Mouse (Mus musculus) forebrain, embryonic 14.5 days (tissue): ENCODE results near the gene Ppp1r14d. TPM values are rescaled to one million over a fixed set of nuclear protein-coding genes. Genes with fewer than 3 reads are reported as not detected.

Source experiments
- ATAC-seq: fragments of 200-750 bp; cut with Nextera tagmentation; 2 replicates; pipeline ENCODE4 v1.8.0; 2017; ENCODE audit warnings: mild to moderate bottlenecking, moderate library complexity
- DNase-seq: peaks from one replicate; pipeline ENCODE4 v3.0.0-alpha.2; 2015; ENCODE audit warnings: low spot score
- H3K27ac ChIP-seq: fragments of 300-500 bp; sonication (generic); 2 replicates; pipeline ENCODE4 v1.5.1; 2014; ENCODE audit warnings: low read depth, mild to moderate bottlenecking, control low read depth, low read length, moderate library complexity
- H3K27me3 ChIP-seq: fragments of 300-500 bp; sonication (generic); replicated peaks from 2 replicates; pipeline ENCODE4 v1.6.1; 2014; ENCODE audit warnings: low read length, control low read depth, mixed read lengths; ENCODE audit not compliant: control insufficient read depth, insufficient read depth
- H3K36me3 ChIP-seq: fragments of 300-500 bp; sonication (generic); 2 replicates; pipeline ENCODE4 v1.6.1; 2014; ENCODE audit warnings: low read length, control low read depth; ENCODE audit not compliant: control insufficient read depth, insufficient read depth
- H3K4me1 ChIP-seq: fragments of 300-500 bp; sonication (generic); 2 replicates; pipeline ENCODE4 v1.6.1; 2014; ENCODE audit warnings: antibody characterized with exemption, low read length, control low read depth; ENCODE audit not compliant: control insufficient read depth, insufficient read depth
- H3K4me2 ChIP-seq: fragments of 300-500 bp; sonication (generic); 2 replicates; pipeline ENCODE4 v1.6.1; 2014; ENCODE audit warnings: mild to moderate bottlenecking, control low read depth, low read length
- H3K4me3 ChIP-seq: fragments of 300-500 bp; sonication (generic); 2 replicates; pipeline ENCODE4 v1.5.1; 2014; ENCODE audit warnings: low read depth, low read length, control low read depth
- H3K9ac ChIP-seq: fragments of 300-500 bp; sonication (generic); 2 replicates; pipeline ENCODE4 v1.6.1; 2014; ENCODE audit warnings: mild to moderate bottlenecking, low read length, control low read depth, moderate library complexity
- H3K9me3 ChIP-seq: fragments of 300-500 bp; sonication (generic); replicated peaks from 2 replicates; pipeline ENCODE4 v1.6.1; 2016; ENCODE audit warnings: low read length, control low read depth, mixed read lengths; ENCODE audit not compliant: control insufficient read depth
- WGBS: fragments of 180-500 bp; shearing (Covaris S2); extraction: QIAGEN DNeasy Blood & Tissue Kit; methylation state at CpG from one replicate; pipeline ENCODE4 v1.1.7; 2014; 5-methylcytosine and 5-hydroxymethylcytosine counted together
- polyA plus RNA-seq: library from polyadenylated mRNA; unstranded; fragments of >200 nt; fragmentation: Nextera tagmentation; extraction: Ambion mirVana; gene quantifications from 2 replicates; pipeline ENCODE4 v1.2.1, GENCODE M21; 2014

Gene Ppp1r14d
- polyA plus RNA-seq, 1 experiment from 2014 or later: not detected

- H3K27me3 ChIP-seq: no peaks in the 10 kb centered on the region
- WGBS: 63% methylated on average over 2 of the region's 2 CpGs
- no peak overlapping the region for H3K4me2 ChIP-seq
- ATAC-seq: no peak
- no peaks in the 10 kb centered on the region for H3K9me3 ChIP-seq
- H3K4me1 ChIP-seq: no peaks in the 10 kb centered on the region
- no peak for DNase-seq
- H3K9ac ChIP-seq: no peak overlapping the region
- H3K4me3 ChIP-seq: no peak overlapping the region
- H3K36me3 ChIP-seq: no peaks in the 10 kb centered on the region
- no peak overlapping the region for H3K27ac ChIP-seq
These were observed 31.6 kb upstream of the Ppp1r14d start for GRCm38 (mm10) chr2:119261326-119261725.

GRCm38 (mm10) chr2:119260518-119260917 lies 30.8 kb upstream of the Ppp1r14d start:
- Histone ChIP-seq H3K27me3 (no peaks in the 10 kb centered on the region), H3K4me3 (no peak overlapping the region), H3K36me3 (no peaks in the 10 kb centered on the region), H3K9me3 (no peaks in the 10 kb centered on the region), H3K4me1 (no peaks in the 10 kb centered on the region), H3K9ac (no peak overlapping the region), H3K27ac (no peak overlapping the region), H3K4me2 (no peak overlapping the region)
- no peak for DNase-seq
- 50% methylated on average over 1 of the region's 1 CpGs for WGBS
- ATAC-seq: no peak

GRCm38 (mm10) chr2:119254976-119255375 lies 25.3 kb upstream of the Ppp1r14d start:
- Histone ChIP-seq H3K27me3 (peaks cover 9% of the 10 kb centered on the region; the same call in 1 of the 2 replicates), H3K4me3 (no peak overlapping the region), H3K9ac (no peak overlapping the region), H3K9me3 (no peaks in the 10 kb centered on the region), H3K4me1 (no peaks in the 10 kb centered on the region), H3K27ac (no peak overlapping the region), H3K4me2 (no peak overlapping the region), H3K36me3 (no peaks in the 10 kb centered on the region)
- ATAC-seq (no peak), DNase-seq (no peak)
- 5% methylated on average over 7 of the region's 7 CpGs for WGBS

- no peaks in the 10 kb centered on the region for H3K36me3 ChIP-seq
- peak; percentile 88 for DNase-seq
- H3K9ac ChIP-seq: no peak overlapping the region
- H3K4me1 ChIP-seq: no peaks in the 10 kb centered on the region
- no peak overlapping the region for H3K27ac ChIP-seq
- peaks cover 9% of the 10 kb centered on the region; the same call in 1 of the 2 replicates for H3K27me3 ChIP-seq
- H3K4me2 ChIP-seq: no peak overlapping the region
- H3K9me3 ChIP-seq: no peaks in the 10 kb centered on the region
- WGBS: 14% methylated on average over 11 of the region's 11 CpGs
- no peak overlapping the region for H3K4me3 ChIP-seq
- peak; percentile 80 for ATAC-seq
These were observed 21.2 kb upstream of the Ppp1r14d start for GRCm38 (mm10) chr2:119250826-119251478.

- WGBS: 61% methylated on average over 5 of the region's 5 CpGs
- Histone ChIP-seq H3K27me3 (peaks cover 9% of the 10 kb centered on the region; the same call in 1 of the 2 replicates), H3K4me3 (no peak overlapping the region), H3K9ac (no peak overlapping the region), H3K27ac (no peak overlapping the region), H3K4me1 (no peaks in the 10 kb centered on the region), H3K36me3 (no peaks in the 10 kb centered on the region), H3K9me3 (no peaks in the 10 kb centered on the region), H3K4me2 (no peak overlapping the region)
- ATAC-seq (peak; percentile 34; the same call in 1 of the 2 replicates), DNase-seq (no peak)
These were observed 20.7 kb upstream of the Ppp1r14d start for GRCm38 (mm10) chr2:119250377-119250776.

GRCm38 (mm10) chr2:119249592-119250061 lies 19.9 kb upstream of the Ppp1r14d start:
- 71% methylated on average over 4 of the region's 4 CpGs for whole genome bisulfite sequencing
- Histone ChIP-seq H3K27me3 (peaks cover 9% of the 10 kb centered on the region; the same call in 1 of the 2 replicates), H3K4me3 (no peak overlapping the region), H3K4me2 (no peak overlapping the region), H3K9me3 (no peaks in the 10 kb centered on the region), H3K9ac (no peak overlapping the region), H3K36me3 (no peaks in the 10 kb centered on the region), H3K27ac (no peak overlapping the region), H3K4me1 (no peaks in the 10 kb centered on the region)
- no peak for DNase-seq
- ATAC-seq: no peak

GRCm38 (mm10) chr2:119247904-119248303 lies 18.2 kb upstream of the Ppp1r14d start:
- Histone ChIP-seq H3K36me3 (no peaks in the 10 kb centered on the region), H3K27ac (no peak overlapping the region), H3K9ac (no peak overlapping the region), H3K9me3 (no peaks in the 10 kb centered on the region), H3K27me3 (no peaks in the 10 kb centered on the region), H3K4me3 (no peak overlapping the region), H3K4me2 (no peak overlapping the region), H3K4me1 (no peaks in the 10 kb centered on the region)
- DNase-seq (no peak), ATAC-seq (no peak)
- 81% methylated on average over 9 of the region's 9 CpGs for WGBS

- WGBS: 88% methylated on average over 7 of the region's 7 CpGs
These were observed 15.5 kb upstream of the Ppp1r14d start for GRCm38 (mm10) chr2:119245246-119245645.

GRCm38 (mm10) chr2:119242548-119242947 lies 12.8 kb upstream of the Ppp1r14d start:
- H3K9ac ChIP-seq: no peak overlapping the region
- 83% methylated on average over 9 of the region's 9 CpGs for WGBS
- H3K4me3 ChIP-seq: no peak overlapping the region
- DNase-seq (no peak), ATAC-seq (no peak)
- no peak overlapping the region for H3K27ac ChIP-seq
- no peak overlapping the region for H3K4me2 ChIP-seq
- no peaks in the 10 kb centered on the region for H3K4me1 ChIP-seq
- H3K27me3 ChIP-seq: peaks cover 25% of the 10 kb centered on the region
- H3K9me3 ChIP-seq: no peaks in the 10 kb centered on the region
- H3K36me3 ChIP-seq: no peaks in the 10 kb centered on the region

More at GRCm38 (mm10) chr2:119245246-119245645, 15.5 kb upstream of the Ppp1r14d start:
- no peak for DNase-seq
- Histone ChIP-seq H3K27ac (no peak overlapping the region), H3K9ac (no peak overlapping the region), H3K4me2 (no peak overlapping the region), H3K4me3 (no peak overlapping the region), H3K4me1 (no peaks in the 10 kb centered on the region), H3K36me3 (no peaks in the 10 kb centered on the region), H3K9me3 (no peaks in the 10 kb centered on the region), H3K27me3 (0 out of 2 replicates have a peak, but pooled peaks cover 1% of the 10 kb centered on the region)
- ATAC-seq: no peak
